Mouse (Mus musculus) lung, postnatal 0 days (tissue): ENCODE data around the gene Nup133. TPM values are rescaled to one million over a fixed set of nuclear protein-coding genes. Genes with fewer than 3 reads are reported as not detected.
A peak's percentile ranks its signal among the peaks of the same experiment; 100 is the strongest.

ENCODE experiments used
- ATAC-seq: fragments of 200-750 bp; cut with Nextera tagmentation; 2 replicates; pipeline ENCODE4 v1.8.0; 2017; ENCODE audit warnings: moderate library complexity
- DNase-seq: peaks from one replicate; pipeline ENCODE4 v3.0.0-alpha.2; 2016; ENCODE audit warnings: low spot score
- H3K27ac ChIP-seq: fragments of 300-500 bp; sonication (generic); 2 replicates; pipeline ENCODE4 v1.5.1; 2014; ENCODE audit warnings: antibody characterized with exemption, mild to moderate bottlenecking, low read length, mixed read lengths
- H3K27me3 ChIP-seq: fragments of 300-500 bp; sonication (generic); replicated peaks from 2 replicates; pipeline ENCODE4 v1.6.1; 2014; ENCODE audit warnings: low read length, mixed read lengths; ENCODE audit not compliant: insufficient read depth
- H3K36me3 ChIP-seq: fragments of 300-500 bp; sonication (generic); 2 replicates; pipeline ENCODE4 v1.6.1; 2014; ENCODE audit warnings: low read length, mixed read lengths; ENCODE audit not compliant: insufficient read depth
- H3K4me1 ChIP-seq: fragments of 300-500 bp; sonication (generic); 2 replicates; pipeline ENCODE4 v1.6.1; 2014; ENCODE audit warnings: antibody characterized with exemption, low read depth, low read length, mixed read lengths; ENCODE audit not compliant: insufficient read depth
- H3K4me2 ChIP-seq: fragments of 300-500 bp; sonication (generic); replicated peaks from 2 replicates; pipeline ENCODE4 v1.6.1; 2014; ENCODE audit warnings: low read depth, mild to moderate bottlenecking, low read length, moderate library complexity, mixed read lengths
- H3K4me3 ChIP-seq: fragments of 300-500 bp; sonication (generic); 2 replicates; pipeline ENCODE4 v1.5.1; 2014; ENCODE audit warnings: low read depth, low read length
- H3K9ac ChIP-seq: fragments of 300-500 bp; sonication (generic); replicated peaks from 2 replicates; pipeline ENCODE4 v1.6.1; 2014; ENCODE audit warnings: low read depth, mild to moderate bottlenecking
- H3K9me3 ChIP-seq: fragments of 300-500 bp; sonication (generic); 2 replicates; pipeline ENCODE4 v1.6.1; 2016; ENCODE audit warnings: low read length, mixed read lengths
- CTCF ChIP-seq: IDR thresholded peaks from 2 replicates; pipeline ENCODE4 v1.5.1; 2016; ENCODE audit warnings: antibody characterized with exemption, mild to moderate bottlenecking
- EP300 ChIP-seq: IDR thresholded peaks from 2 replicates; pipeline ENCODE4 v1.6.1; 2016; ENCODE audit warnings: antibody characterized with exemption, mild to moderate bottlenecking, control low read depth
- WGBS: fragments of 180-500 bp; shearing (Covaris S2); extraction: QIAGEN DNeasy Blood & Tissue Kit; methylation state at CpG from one replicate; pipeline ENCODE4 v1.1.7; 2014; 5-methylcytosine and 5-hydroxymethylcytosine counted together
- polyA plus RNA-seq: library from polyadenylated mRNA; unstranded; fragments of >200 nt; fragmentation: Nextera tagmentation; extraction: Ambion mirVana; gene quantifications from 2 replicates; pipeline ENCODE4 v1.2.1, GENCODE M21; 2015

The Nup133 gene
- polyA plus RNA-seq, 1 experiment from 2014 or later: 10.8 TPM

DNA sequence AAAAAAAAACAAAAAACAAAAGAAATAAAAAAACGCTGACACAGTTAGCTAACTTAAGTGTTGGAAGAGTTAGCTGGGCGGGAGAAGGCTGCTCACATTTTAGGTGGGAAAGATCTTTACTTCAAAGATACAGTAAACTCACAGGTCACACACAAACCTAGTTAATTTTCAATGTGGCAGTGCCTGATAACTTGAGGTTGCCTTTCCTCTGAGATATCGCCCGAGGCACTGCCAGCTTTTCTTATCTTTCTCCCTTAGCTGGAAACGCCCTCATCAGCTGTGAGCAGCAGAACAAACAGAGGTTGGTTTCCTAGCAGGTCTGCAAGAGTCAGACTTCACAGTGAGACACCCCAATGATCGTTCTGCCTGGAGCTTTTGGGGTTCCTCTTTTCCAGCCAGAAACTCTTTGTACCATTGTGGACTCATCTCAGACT lies 39.6 kb upstream of the Nup133 start:
- Histone ChIP-seq H3K9ac (no peak overlapping the region), H3K4me3 (no peak overlapping the region), H3K27ac (no peak overlapping the region), H3K4me2 (no peak overlapping the region), H3K9me3 (no peaks in the 10 kb centered on the region), H3K4me1 (no peaks in the 10 kb centered on the region), H3K27me3 (no peaks in the 10 kb centered on the region), H3K36me3 (no peaks in the 10 kb centered on the region)
- DNase-seq (peak; percentile 26), ATAC-seq (peak; percentile 21; the same call in 1 of the 2 replicates)
- no peak for TF ChIP-seq CTCF
- TF ChIP-seq EP300: no peak
- 34% methylated on average over 6 of the region's 6 CpGs for WGBS

DNA sequence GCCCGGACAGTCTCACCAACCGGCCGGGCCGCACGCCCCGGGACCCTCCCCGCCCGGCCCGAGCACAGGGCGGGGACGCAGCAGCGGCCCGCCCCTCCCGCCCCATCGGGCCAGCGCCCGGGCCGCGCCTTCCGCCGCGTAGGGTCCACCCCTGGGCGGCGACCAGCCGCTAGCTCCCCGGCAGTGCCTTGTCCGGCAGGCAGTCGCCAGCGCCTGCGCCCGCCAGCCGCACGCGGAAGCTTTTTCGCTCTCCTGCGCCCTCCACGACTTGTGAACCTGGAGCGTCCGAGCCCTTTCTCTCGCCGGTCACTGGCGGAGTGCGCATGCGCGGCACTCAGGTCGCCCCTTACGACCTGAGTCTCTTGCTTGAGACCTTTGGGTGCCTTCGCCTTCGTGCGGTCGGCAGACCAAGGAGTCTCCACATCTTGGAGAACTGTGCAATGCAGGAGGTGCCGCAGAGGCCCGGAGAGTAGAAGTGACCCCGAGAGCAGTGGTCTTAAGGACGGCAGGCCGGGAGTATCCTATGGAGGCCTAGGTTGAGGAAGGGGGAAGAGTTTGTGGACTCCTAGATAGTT lies 33.8 kb upstream of the Nup133 start, which contains the start of gene Abcb10:
TSS of gene Abcb10 (minus strand) at position 297 of the 575 bp plus-strand sequence.
- no peaks in the 10 kb centered on the region for H3K36me3 ChIP-seq
- no peaks in the 10 kb centered on the region for H3K4me1 ChIP-seq
- no peak for TF ChIP-seq CTCF
- TF ChIP-seq EP300: no peak
- H3K4me3 ChIP-seq: peak within 1 kb of the TSS; percentile 71
- peak within 1 kb of the TSS; percentile 50 for H3K9ac ChIP-seq
- H3K27ac ChIP-seq: peak within 1 kb of the TSS; percentile 77
- DNase-seq (peak; percentile 97), ATAC-seq (peak; percentile 98)
- no peaks in the 10 kb centered on the region for H3K9me3 ChIP-seq
- no peaks in the 10 kb centered on the region for H3K27me3 ChIP-seq
- 1% methylated on average over 33 of the region's 56 CpGs for WGBS
- H3K4me2 ChIP-seq: peak within 1 kb of the TSS; percentile 98

DNA sequence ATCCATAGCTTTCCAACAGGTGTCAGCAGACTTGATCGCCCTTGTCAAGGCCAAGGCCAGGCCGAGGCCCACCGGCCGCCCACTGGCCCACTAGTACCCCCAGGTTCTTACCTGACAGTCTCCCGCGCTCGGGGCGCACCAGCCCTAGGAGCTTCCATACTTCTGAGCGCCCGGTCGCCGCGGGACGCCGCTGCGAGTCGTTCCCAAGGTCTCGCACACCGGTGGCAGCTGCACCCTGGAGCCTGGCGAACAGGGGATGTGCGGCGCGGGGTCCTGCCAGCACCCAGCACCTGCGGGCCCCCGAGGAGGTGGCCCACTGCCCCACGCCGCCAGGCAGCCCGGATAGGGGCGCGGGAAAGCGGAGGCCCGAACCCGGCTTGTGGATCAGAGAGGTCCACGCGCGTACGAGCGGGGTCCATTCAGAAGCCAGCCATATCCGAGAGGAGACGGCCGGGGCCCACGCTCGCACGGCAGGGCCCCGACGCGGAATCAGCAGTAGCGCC lies 33.3 kb upstream of the Nup133 start:
- peak overlapping the region; percentile 77 for H3K27ac ChIP-seq
- TF ChIP-seq CTCF (no peak; the same call in 1 of the 2 replicates), EP300 (no peak)
- no peaks in the 10 kb centered on the region for H3K36me3 ChIP-seq
- peak overlapping the region; percentile 50 for H3K9ac ChIP-seq
- peak; percentile 14 for ATAC-seq
- peak overlapping the region; percentile 71 for H3K4me3 ChIP-seq
- H3K9me3 ChIP-seq: no peaks in the 10 kb centered on the region
- H3K27me3 ChIP-seq: no peaks in the 10 kb centered on the region
- DNase-seq: peak; percentile 15
- H3K4me1 ChIP-seq: no peaks in the 10 kb centered on the region
- WGBS: 1% methylated on average over 38 of the region's 48 CpGs
- peak overlapping the region; percentile 98 for H3K4me2 ChIP-seq

DNA sequence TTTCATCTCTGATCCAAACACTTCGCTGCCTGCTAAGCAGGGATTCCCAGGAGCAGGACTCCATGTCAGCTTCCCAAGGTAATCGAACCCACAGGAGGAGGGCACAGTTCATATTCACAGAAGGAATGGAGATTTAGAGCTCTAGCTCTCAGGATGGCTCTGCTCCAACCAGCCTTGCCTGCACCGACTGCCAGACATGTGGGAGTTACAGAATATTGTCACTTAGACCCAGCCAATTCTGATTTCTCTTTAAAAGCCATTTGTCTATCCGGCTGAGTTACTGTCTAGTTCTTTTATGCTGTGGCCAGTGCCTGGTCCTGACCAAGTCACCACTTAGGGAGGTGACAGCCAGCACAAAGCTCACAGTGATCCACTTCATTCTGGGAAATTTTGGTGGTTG lies 32.6 kb upstream of the Nup133 start:
- H3K4me3 ChIP-seq: 0 out of 2 replicates have a peak overlapping the region, but pooled peaks have one; percentile 71
- H3K9me3 ChIP-seq: no peaks in the 10 kb centered on the region
- TF ChIP-seq EP300 (no peak), CTCF (no peak)
- DNase-seq (no peak), ATAC-seq (no peak)
- peak overlapping the region; percentile 98; the same call in 1 of the 2 replicates for H3K4me2 ChIP-seq
- H3K27ac ChIP-seq: no peak overlapping the region
- 32% methylated on average over 4 of the region's 4 CpGs for WGBS
- no peak overlapping the region for H3K9ac ChIP-seq
- no peaks in the 10 kb centered on the region for H3K27me3 ChIP-seq
- no peaks in the 10 kb centered on the region for H3K4me1 ChIP-seq
- no peaks in the 10 kb centered on the region for H3K36me3 ChIP-seq

DNA sequence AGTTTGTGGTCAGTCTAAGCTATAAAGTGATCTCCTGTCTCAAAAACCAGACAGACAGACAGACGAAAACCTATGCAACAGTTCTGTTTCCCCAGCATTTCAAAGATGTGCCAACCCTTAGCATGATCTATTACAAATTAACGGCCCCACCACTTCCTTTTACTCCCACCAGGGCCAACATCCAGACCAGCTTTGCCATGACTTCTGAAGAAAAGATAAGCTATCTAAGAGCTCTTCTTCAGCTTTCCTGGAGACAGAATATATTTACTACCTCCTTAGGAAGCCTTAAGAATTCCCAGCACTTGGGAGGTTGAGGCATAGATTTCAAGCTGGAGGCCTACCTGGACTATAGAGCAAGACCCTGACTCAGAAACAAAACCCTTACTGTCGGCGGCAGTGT lies 31.2 kb upstream of the Nup133 start:
- Histone ChIP-seq H3K4me3 (no peak overlapping the region), H3K27me3 (no peaks in the 10 kb centered on the region), H3K36me3 (no peaks in the 10 kb centered on the region), H3K27ac (no peak overlapping the region), H3K4me1 (no peaks in the 10 kb centered on the region), H3K4me2 (no peak overlapping the region), H3K9ac (no peak overlapping the region), H3K9me3 (no peaks in the 10 kb centered on the region)
- WGBS: 74% methylated on average over 4 of the region's 4 CpGs
- no peak for TF ChIP-seq EP300
- TF ChIP-seq CTCF: no peak
- ATAC-seq (no peak), DNase-seq (no peak)

DNA sequence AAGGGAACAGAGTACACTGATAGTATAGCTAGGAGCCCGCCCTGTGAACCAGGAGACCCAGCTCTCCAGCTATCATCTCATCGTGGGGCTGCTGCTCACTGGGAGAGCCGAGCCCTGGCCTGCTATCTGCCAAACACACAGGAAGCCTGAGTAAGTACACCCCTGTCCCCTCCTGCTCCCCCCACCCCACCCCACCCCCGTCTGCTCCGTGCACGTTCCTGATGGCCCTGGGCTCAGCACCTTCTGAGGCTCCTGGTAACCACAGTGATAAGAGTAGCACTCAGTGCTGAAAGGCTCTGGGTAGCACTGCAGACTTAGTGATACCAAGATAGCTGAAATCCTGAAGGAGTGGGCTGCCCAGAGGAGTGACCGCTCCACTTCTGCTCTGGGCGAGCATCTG lies 29.9 kb upstream of the Nup133 start:
- Histone ChIP-seq H3K36me3 (no peaks in the 10 kb centered on the region), H3K27ac (0 out of 2 replicates have a peak overlapping the region, but pooled peaks have one; percentile 62), H3K9ac (no peak overlapping the region), H3K9me3 (no peaks in the 10 kb centered on the region), H3K4me1 (no peaks in the 10 kb centered on the region), H3K4me3 (no peak overlapping the region), H3K27me3 (no peaks in the 10 kb centered on the region), H3K4me2 (peak overlapping the region; percentile 14; the same call in 1 of the 2 replicates)
- ATAC-seq (no peak), DNase-seq (no peak)
- 66% methylated on average over 8 of the region's 8 CpGs for WGBS
- TF ChIP-seq EP300 (no peak), CTCF (no peak)
